Comparison of ENCODE assay signal across 8 mouse cellular contexts in the genomic region with DNA sequence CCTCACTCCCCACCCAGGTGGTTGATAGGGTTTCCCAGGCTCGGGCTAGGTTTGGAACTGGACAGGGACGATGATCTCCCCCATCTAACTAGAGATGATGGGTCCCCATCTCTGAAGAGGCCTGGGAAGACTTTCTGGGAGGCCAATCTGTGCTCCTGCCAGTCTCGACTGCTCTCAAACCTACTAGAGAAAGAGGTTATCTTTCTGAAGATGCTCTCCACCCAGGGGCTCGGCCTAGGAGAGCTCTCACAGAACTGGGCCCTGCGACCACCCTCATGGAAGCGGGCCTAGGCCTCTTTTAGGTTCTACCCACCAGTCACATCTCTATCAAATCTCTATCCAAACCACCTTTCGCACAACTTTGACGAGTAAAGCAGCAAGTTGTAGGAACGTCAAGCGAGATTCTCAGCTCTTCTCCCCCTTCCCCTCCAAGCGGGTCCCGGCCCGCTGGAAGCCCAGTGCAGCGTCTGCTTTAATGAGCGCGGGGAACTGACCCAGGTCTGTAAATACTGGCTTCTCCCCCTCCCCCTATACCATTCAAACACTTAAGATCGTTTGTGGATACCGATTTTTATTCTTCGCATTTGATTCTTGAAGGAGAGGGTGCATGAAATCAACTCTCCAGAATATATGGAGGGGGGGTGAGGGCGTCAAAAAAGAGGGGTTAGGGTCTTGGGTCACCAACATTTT. TPM values are rescaled to one million over a fixed set of nuclear protein-coding genes. Genes with fewer than 3 reads are reported as not detected.
DNase-seq lines count a peak whose midpoint lies in the region; ATAC-seq lines count a peak whose summit lies in the region.

No protein-coding gene starts in this region.

- H3K4me1 ChIP-seq in heart, embryonic 10.5 days, result peaks cover 37% of the 10 kb centered on the region
- H3K4me1 ChIP-seq in hindbrain, embryonic 16.5 days (ENCODE audit: control insufficient read depth, insufficient read depth, low read depth, low read length), result peaks cover 30% of the 10 kb centered on the region
- peaks cover 37% of the 10 kb centered on the region for H3K4me1 ChIP-seq in midbrain, embryonic 11.5 days (ENCODE audit: control insufficient read depth, insufficient read depth, low read length)

- DNase-seq in heart, embryonic 10.5 days (ENCODE audit: low spot score), result peak; percentile 71
- no peak for DNase-seq in heart, adult 18-20 months
- DNase-seq in ZHBTc4 (ENCODE audit: low read depth, low spot score), result peak; percentile 42
- DNase-seq in midbrain, embryonic 11.5 days (ENCODE audit: low spot score, missing footprints), result no peak
- no peak for DNase-seq in layer of hippocampus, postnatal 14 days (ENCODE audit: low spot score in 2 of 2)
- DNase-seq in gastrocnemius, adult 8-10 months (ENCODE audit: low spot score in 2 of 2), result no peak
- no peak for DNase-seq in right cerebral cortex, postnatal 36 days (ENCODE audit: low spot score in 2 of 2)

- peak overlapping the region; percentile 93 for H3K27ac ChIP-seq in heart, embryonic 10.5 days
- peak overlapping the region; percentile 93 for H3K27ac ChIP-seq in hindbrain, embryonic 16.5 days (ENCODE audit: low read depth, low read length)
- peak overlapping the region; percentile 98 for H3K27ac ChIP-seq in midbrain, embryonic 11.5 days (ENCODE audit: low read depth, low read length)

- H3K4me2 ChIP-seq in hindbrain, embryonic 16.5 days (ENCODE audit: low read length), result peak overlapping the region; percentile 73
- H3K4me2 ChIP-seq in midbrain, embryonic 11.5 days, result peak overlapping the region; percentile 77

- WGBS in heart, embryonic 10.5 days, result 7% methylated on average over 20 of the region's 20 CpGs
- 8% methylated on average over 20 of the region's 20 CpGs for WGBS in hindbrain, embryonic 16.5 days
- 1% methylated on average over 20 of the region's 20 CpGs for WGBS in midbrain, embryonic 11.5 days

- H3K27me3 ChIP-seq in heart, embryonic 10.5 days (ENCODE audit: insufficient read depth, poor library complexity, severe bottlenecking), result peaks cover 56% of the 10 kb centered on the region
- H3K27me3 ChIP-seq in hindbrain, embryonic 16.5 days (replicated peaks; ENCODE audit: control insufficient read depth, insufficient read depth, low read length), result peaks cover 6% of the 10 kb centered on the region
- peaks cover 41% of the 10 kb centered on the region for H3K27me3 ChIP-seq in midbrain, embryonic 11.5 days (ENCODE audit: control insufficient read depth, insufficient read depth, low read length)

- H3K36me3 ChIP-seq in heart, embryonic 10.5 days, result peaks cover 3% of the 10 kb centered on the region; the same call in 1 of the 2 replicates
- no peaks in the 10 kb centered on the region for H3K36me3 ChIP-seq in hindbrain, embryonic 16.5 days (ENCODE audit: control insufficient read depth, insufficient read depth, low read length)
- H3K36me3 ChIP-seq in midbrain, embryonic 11.5 days (ENCODE audit: control insufficient read depth, insufficient read depth, low read length), result no peaks in the 10 kb centered on the region

- ATAC-seq in hindbrain, embryonic 16.5 days, result peak; percentile 2; the same call in 1 of the 2 replicates
- peak; percentile 25; the same call in 1 of the 2 replicates for ATAC-seq in midbrain, embryonic 11.5 days (ENCODE audit: low FRiP score)

- H3K9ac ChIP-seq in hindbrain, embryonic 16.5 days (ENCODE audit: low read depth, low read length), result peak overlapping the region; percentile 83
- peak overlapping the region; percentile 87 for H3K9ac ChIP-seq in midbrain, embryonic 11.5 days (ENCODE audit: low read length)

- H3K4me3 ChIP-seq in heart, embryonic 10.5 days, result peak overlapping the region; percentile 74
- peak overlapping the region; percentile 67 for H3K4me3 ChIP-seq in hindbrain, embryonic 16.5 days (ENCODE audit: low read length)
- H3K4me3 ChIP-seq in midbrain, embryonic 11.5 days (ENCODE audit: low read depth, low read length), result peak overlapping the region; percentile 64

- no peaks in the 10 kb centered on the region for H3K9me3 ChIP-seq in heart, embryonic 10.5 days
- no peaks in the 10 kb centered on the region for H3K9me3 ChIP-seq in hindbrain, embryonic 16.5 days (ENCODE audit: control insufficient read depth, low read length)
- no peaks in the 10 kb centered on the region for H3K9me3 ChIP-seq in midbrain, embryonic 11.5 days (ENCODE audit: control insufficient read depth, low read length)

RNA-seq across cellular contexts. Expression of a gene that starts 16.4 kb away (rescaled TPM):
- 16.2 and 48.0 TPM in 2 replicates for polyA plus RNA-seq in heart, embryonic 10.5 days (2016; fragmentation: Nextera tagmentation; extraction: Ambion mirVana)
- total RNA-seq in heart, adult 18-20 months (2021), result 10 to 100 TPM; 13.6 to 14.8 TPM
- polyA plus RNA-seq in hindbrain, embryonic 16.5 days (2015; fragmentation: Nextera tagmentation; extraction: Ambion mirVana), result 63.1 and 68.9 TPM in 2 replicates
- 114 and 122 TPM in 2 replicates for polyA plus RNA-seq in midbrain, embryonic 11.5 days (2014; fragmentation: Nextera tagmentation; extraction: Ambion mirVana)
- 10 to 100 TPM; 46.4 to 51.8 TPM for total RNA-seq in layer of hippocampus, postnatal 14 days (2021)
- 10 to 100 TPM; 18.0 to 21.0 (median 20.2) TPM for total RNA-seq in gastrocnemius, adult 8-10 months (2022)

Comparison
In these comparisons a context has a peak if more than half of its experiments do, and no peak if none do; other contexts are left out.
1. DNase-seq: peak in heart, embryonic 10.5 days (single experiment) and ZHBTc4 (single experiment); none in heart, adult 18-20 months (0 of 2), midbrain, embryonic 11.5 days (single experiment), layer of hippocampus, postnatal 14 days (0 of 2), gastrocnemius, adult 8-10 months (0 of 2) and right cerebral cortex, postnatal 36 days (0 of 2).
2. Peak in every context shown above with its lines, with median percentiles within 50 percentile points of each other: H3K27ac ChIP-seq and H3K4me3 ChIP-seq.